Mouse (Mus musculus) thymus, adult 2 months (tissue): ENCODE data around the gene Sncg.

ENCODE experiments used
- CTCF ChIP-seq: fragments of 200-500 bp; IDR thresholded peaks from 2 replicates; pipeline ENCODE4 v1.5.1; 2012; ENCODE audit warnings: mild to moderate bottlenecking, control low read depth, low read length, moderate library complexity, borderline replicate concordance; ENCODE audit not compliant: control insufficient read depth, poor library complexity, insufficient read depth; ENCODE audit errors: extremely low read depth
- POLR2A ChIP-seq: fragments of 200-500 bp; IDR thresholded peaks from 2 replicates; pipeline ENCODE4 v1.6.1; 2012; ENCODE audit warnings: mild to moderate bottlenecking, low read length, control low read depth, moderate library complexity; ENCODE audit not compliant: control insufficient read depth, poor library complexity, insufficient read depth; ENCODE audit errors: extremely low read depth

DNA sequence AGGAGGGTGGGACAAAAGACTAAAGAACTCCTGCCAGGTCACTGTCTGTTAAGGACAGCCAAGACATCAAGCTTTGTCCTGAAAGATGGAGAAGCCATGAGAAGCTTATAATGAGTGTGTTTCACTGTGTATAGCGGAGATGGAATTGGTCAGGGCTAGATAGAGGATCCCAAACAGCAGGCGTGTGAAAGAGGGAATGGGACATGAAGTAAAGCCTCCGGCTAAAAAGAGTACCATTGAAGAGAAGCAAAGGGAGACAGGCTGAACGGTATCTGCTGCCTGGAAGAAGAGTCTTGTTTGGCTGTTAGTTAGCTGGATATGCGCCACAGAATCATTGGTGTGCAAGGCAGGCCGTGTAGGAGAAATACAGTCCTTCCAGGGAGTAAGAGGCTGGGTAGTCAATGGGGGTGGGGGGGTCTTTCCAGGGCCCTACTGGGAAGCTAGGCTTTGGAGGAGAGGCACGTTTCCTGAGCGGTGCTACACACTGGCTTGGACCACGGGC, 43.9 kb downstream of the Sncg start:
- TF ChIP-seq POLR2A (no peak), CTCF (no peak)
